Mouse (Mus musculus): ENCODE measurements around the gene Fam185a.

DNA sequence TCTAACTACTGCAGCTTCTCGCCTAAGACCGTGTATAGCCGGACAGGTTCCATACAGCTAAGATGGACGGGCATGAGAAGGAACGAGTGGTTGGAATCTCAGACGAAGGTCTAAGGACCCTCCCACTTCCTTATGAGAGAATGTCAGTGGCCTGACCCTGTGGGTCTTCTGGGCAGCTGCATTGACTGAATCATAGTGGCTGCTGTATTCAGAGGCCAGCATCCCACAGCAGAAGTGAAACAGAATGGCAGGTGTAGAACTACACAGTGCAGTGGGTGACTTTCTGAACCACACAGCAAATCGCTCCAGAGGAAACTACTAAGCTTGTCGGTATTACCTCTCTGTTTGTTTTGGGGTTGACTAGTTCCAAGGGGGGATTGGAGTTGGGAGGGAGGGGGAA is 80.4 kb downstream of the Fam185a start:
- TF ChIP-seq TAL1 (IDR thresholded peaks at IDR 0.05; ENCODE audit: low read length) (no peak), GATA1 (IDR thresholded peaks at IDR 0.05; ENCODE audit: low read length) (no peak)

All from erythroblast, embryonic 14.5 days (primary cell).